Mouse (Mus musculus): Measurements from ENCODE around the gene C1galt1. TPM values are rescaled to one million over a fixed set of nuclear protein-coding genes. Genes with fewer than 3 reads are reported as not detected.

C1galt1 gene
- 2.7 and 3.4 TPM in 2 replicates for polyA plus RNA-seq (2015; fragmentation: Nextera tagmentation; extraction: Ambion mirVana)

GRCm38 (mm10) chr6:7844802-7845679 is at the start of gene C1galt1:
C1galt1 (plus strand) TSS chr6:7844842.
- Histone ChIP-seq H3K27me3 (ENCODE audit: insufficient read depth, low read length) (no peaks in the 10 kb centered on the region), H3K4me2 (replicated peaks; ENCODE audit: low read depth, low read length) (peak within 1 kb of the TSS; percentile 56), H3K9ac (replicated peaks; ENCODE audit: low read length) (peak within 1 kb of the TSS; percentile 94), H3K4me3 (ENCODE audit: low read length) (peak within 1 kb of the TSS; percentile 81), H3K36me3 (ENCODE audit: insufficient read depth, low read length) (no peaks in the 10 kb centered on the region), H3K4me1 (ENCODE audit: insufficient read depth, low read length) (peaks cover 25% of the 10 kb centered on the region), H3K9me3 (ENCODE audit: low read length) (no peaks in the 10 kb centered on the region), H3K27ac (ENCODE audit: low read length) (peak within 1 kb of the TSS; percentile 92)
- 2% methylated on average over 24 of the region's 93 CpGs for WGBS
- ATAC-seq (ENCODE audit: low FRiP score, low TSS enrichment): peak; percentile 92

DNA sequence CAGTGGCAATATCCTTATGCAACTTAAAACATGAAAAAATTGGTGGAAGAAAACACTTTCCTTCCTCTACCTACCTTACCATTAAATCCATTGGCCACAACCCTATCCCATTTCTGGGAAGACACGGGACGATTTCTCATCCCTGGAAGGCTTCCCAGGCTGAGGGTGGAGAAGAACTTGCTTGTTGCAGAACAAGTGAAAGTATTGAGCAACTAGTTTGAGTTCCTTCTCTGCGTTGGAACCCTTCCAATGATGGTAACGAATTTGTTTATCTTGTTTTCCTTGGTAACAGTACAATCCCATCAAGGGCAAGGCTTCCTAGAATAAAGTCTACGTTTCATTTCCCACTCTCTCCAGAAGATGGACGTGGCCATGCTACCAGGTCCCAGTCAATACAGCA is 44.7 kb upstream of the C1galt1 start:
- Histone ChIP-seq H3K27ac (ENCODE audit: low read length) (no peak overlapping the region), H3K9ac (replicated peaks; ENCODE audit: low read length) (no peak overlapping the region), H3K4me2 (replicated peaks; ENCODE audit: low read depth, low read length) (no peak overlapping the region), H3K4me3 (ENCODE audit: low read length) (no peak overlapping the region), H3K9me3 (ENCODE audit: low read length) (no peaks in the 10 kb centered on the region), H3K36me3 (ENCODE audit: insufficient read depth, low read length) (no peaks in the 10 kb centered on the region), H3K27me3 (ENCODE audit: insufficient read depth, low read length) (no peaks in the 10 kb centered on the region), H3K4me1 (ENCODE audit: insufficient read depth, low read length) (no peaks in the 10 kb centered on the region)
- ATAC-seq (ENCODE audit: low FRiP score, low TSS enrichment): no peak
- WGBS: 77% methylated on average over 6 of the region's 6 CpGs

GRCm38 (mm10) chr6:7803765-7804542 is 40.7 kb upstream of the C1galt1 start:
- H3K9ac ChIP-seq (replicated peaks; ENCODE audit: low read length): no peak overlapping the region
- no peak overlapping the region for H3K27ac ChIP-seq (ENCODE audit: low read length)
- H3K9me3 ChIP-seq (ENCODE audit: low read length): no peaks in the 10 kb centered on the region
- no peak overlapping the region for H3K4me2 ChIP-seq (replicated peaks; ENCODE audit: low read depth, low read length)
- no peak for ATAC-seq (ENCODE audit: low FRiP score, low TSS enrichment)
- H3K4me3 ChIP-seq (ENCODE audit: low read length): no peak overlapping the region
- H3K4me1 ChIP-seq (ENCODE audit: insufficient read depth, low read length): no peaks in the 10 kb centered on the region
- no peaks in the 10 kb centered on the region for H3K36me3 ChIP-seq (ENCODE audit: insufficient read depth, low read length)
- 84% methylated on average over 9 of the region's 9 CpGs for WGBS
- no peaks in the 10 kb centered on the region for H3K27me3 ChIP-seq (ENCODE audit: insufficient read depth, low read length)

- Histone ChIP-seq H3K9ac (replicated peaks; ENCODE audit: low read length) (no peak overlapping the region), H3K4me3 (ENCODE audit: low read length) (no peak overlapping the region), H3K27me3 (ENCODE audit: insufficient read depth, low read length) (no peaks in the 10 kb centered on the region), H3K36me3 (ENCODE audit: insufficient read depth, low read length) (no peaks in the 10 kb centered on the region), H3K4me1 (ENCODE audit: insufficient read depth, low read length) (no peaks in the 10 kb centered on the region), H3K4me2 (replicated peaks; ENCODE audit: low read depth, low read length) (no peak overlapping the region), H3K27ac (ENCODE audit: low read length) (no peak overlapping the region), H3K9me3 (ENCODE audit: low read length) (no peaks in the 10 kb centered on the region)
- no peak for ATAC-seq (ENCODE audit: low FRiP score, low TSS enrichment)
- WGBS: 44% methylated on average over 2 of the region's 2 CpGs
These were observed 30.5 kb upstream of the C1galt1 start for GRCm38 (mm10) chr6:7814146-7814545.

- H3K36me3 ChIP-seq (ENCODE audit: insufficient read depth, low read length): no peaks in the 10 kb centered on the region
- H3K27ac ChIP-seq (ENCODE audit: low read length): no peak overlapping the region
- no peak overlapping the region for H3K9ac ChIP-seq (replicated peaks; ENCODE audit: low read length)
- 83% methylated on average over 5 of the region's 5 CpGs for WGBS
- H3K27me3 ChIP-seq (ENCODE audit: insufficient read depth, low read length): no peaks in the 10 kb centered on the region
- H3K4me1 ChIP-seq (ENCODE audit: insufficient read depth, low read length): no peaks in the 10 kb centered on the region
- ATAC-seq (ENCODE audit: low FRiP score, low TSS enrichment): no peak
- no peak overlapping the region for H3K4me3 ChIP-seq (ENCODE audit: low read length)
- no peaks in the 10 kb centered on the region for H3K9me3 ChIP-seq (ENCODE audit: low read length)
- no peak overlapping the region for H3K4me2 ChIP-seq (replicated peaks; ENCODE audit: low read depth, low read length)
These were observed 28.4 kb upstream of the C1galt1 start for GRCm38 (mm10) chr6:7816233-7816632.

DNA sequence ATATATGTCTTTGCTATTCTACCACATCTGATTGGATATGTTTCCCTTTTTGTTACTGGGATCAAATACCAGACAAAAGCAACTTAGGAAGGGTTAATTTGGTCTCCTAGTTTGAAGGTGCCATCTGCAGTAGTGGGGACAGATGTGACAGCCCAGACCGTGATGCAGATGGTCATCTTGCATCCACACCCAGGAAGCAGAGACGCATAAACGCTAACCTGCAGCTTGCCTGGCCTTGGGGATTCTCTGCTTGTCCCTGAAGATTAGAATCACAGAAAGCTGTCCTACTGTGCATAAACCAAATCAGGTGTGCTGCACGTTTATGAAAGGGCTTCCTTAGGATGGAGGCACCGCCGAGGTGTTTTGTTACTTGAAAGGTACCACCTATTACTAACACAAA is 22.0 kb upstream of the C1galt1 start:
- H3K4me2 ChIP-seq (replicated peaks; ENCODE audit: low read depth, low read length): no peak overlapping the region
- no peaks in the 10 kb centered on the region; the same call in 1 of the 2 replicates for H3K9me3 ChIP-seq (ENCODE audit: low read length)
- no peak overlapping the region for H3K27ac ChIP-seq (ENCODE audit: low read length)
- H3K4me1 ChIP-seq (ENCODE audit: insufficient read depth, low read length): no peaks in the 10 kb centered on the region
- no peaks in the 10 kb centered on the region for H3K27me3 ChIP-seq (ENCODE audit: insufficient read depth, low read length)
- no peak overlapping the region for H3K4me3 ChIP-seq (ENCODE audit: low read length)
- no peaks in the 10 kb centered on the region for H3K36me3 ChIP-seq (ENCODE audit: insufficient read depth, low read length)
- H3K9ac ChIP-seq (replicated peaks; ENCODE audit: low read length): no peak overlapping the region
- no peak for ATAC-seq (ENCODE audit: low FRiP score, low TSS enrichment)
- WGBS: 66% methylated on average over 6 of the region's 6 CpGs

DNA sequence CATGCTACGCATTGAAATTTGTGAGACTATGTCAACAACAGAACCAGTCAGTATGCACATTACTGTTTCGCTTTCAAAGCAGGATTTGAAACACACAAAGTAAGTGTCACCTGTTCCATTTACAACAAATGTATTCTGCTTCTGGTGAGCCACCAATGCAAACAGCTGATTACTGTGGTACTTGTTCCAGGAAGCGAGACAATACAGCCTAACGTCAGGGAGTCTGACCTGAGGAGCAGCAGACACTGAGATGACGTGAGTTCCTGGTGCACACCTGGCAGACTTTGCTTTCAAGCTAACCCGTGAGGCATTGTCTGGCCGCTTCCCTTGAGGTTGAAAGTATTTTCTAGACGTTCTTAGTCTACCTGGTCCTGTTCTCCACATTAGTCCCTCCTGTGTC is 13.8 kb upstream of the C1galt1 start:
- Histone ChIP-seq H3K4me1 (ENCODE audit: insufficient read depth, low read length) (peaks cover 4% of the 10 kb centered on the region; the same call in 1 of the 2 replicates), H3K9ac (replicated peaks; ENCODE audit: low read length) (no peak overlapping the region), H3K36me3 (ENCODE audit: insufficient read depth, low read length) (no peaks in the 10 kb centered on the region), H3K4me2 (replicated peaks; ENCODE audit: low read depth, low read length) (no peak overlapping the region), H3K27ac (ENCODE audit: low read length) (no peak overlapping the region), H3K27me3 (ENCODE audit: insufficient read depth, low read length) (no peaks in the 10 kb centered on the region), H3K9me3 (ENCODE audit: low read length) (no peaks in the 10 kb centered on the region; the same call in 1 of the 2 replicates), H3K4me3 (ENCODE audit: low read length) (no peak overlapping the region)
- 79% methylated on average over 8 of the region's 8 CpGs for WGBS
- no peak for ATAC-seq (ENCODE audit: low FRiP score, low TSS enrichment)

GRCm38 (mm10) chr6:7832564-7833175 is 12.0 kb upstream of the C1galt1 start:
- H3K9ac ChIP-seq (replicated peaks; ENCODE audit: low read length): no peak overlapping the region
- peaks cover 4% of the 10 kb centered on the region; the same call in 1 of the 2 replicates for H3K4me1 ChIP-seq (ENCODE audit: insufficient read depth, low read length)
- H3K36me3 ChIP-seq (ENCODE audit: insufficient read depth, low read length): no peaks in the 10 kb centered on the region
- WGBS: 49% methylated on average over 6 of the region's 6 CpGs
- H3K4me2 ChIP-seq (replicated peaks; ENCODE audit: low read depth, low read length): no peak overlapping the region
- no peaks in the 10 kb centered on the region; the same call in 1 of the 2 replicates for H3K9me3 ChIP-seq (ENCODE audit: low read length)
- H3K4me3 ChIP-seq (ENCODE audit: low read length): no peak overlapping the region
- no peak overlapping the region for H3K27ac ChIP-seq (ENCODE audit: low read length)
- ATAC-seq (ENCODE audit: low FRiP score, low TSS enrichment): no peak
- no peaks in the 10 kb centered on the region for H3K27me3 ChIP-seq (ENCODE audit: insufficient read depth, low read length)

- H3K9me3 ChIP-seq (ENCODE audit: low read length): no peaks in the 10 kb centered on the region
- no peaks in the 10 kb centered on the region for H3K36me3 ChIP-seq (ENCODE audit: insufficient read depth, low read length)
- ATAC-seq (ENCODE audit: low FRiP score, low TSS enrichment): peak; percentile 7; the same call in 1 of the 2 replicates
- peaks cover 22% of the 10 kb centered on the region for H3K4me1 ChIP-seq (ENCODE audit: insufficient read depth, low read length)
- no peaks in the 10 kb centered on the region for H3K27me3 ChIP-seq (ENCODE audit: insufficient read depth, low read length)
- whole genome bisulfite sequencing: 70% methylated on average over 10 of the region's 10 CpGs
- peak overlapping the region; percentile 56 for H3K4me2 ChIP-seq (replicated peaks; ENCODE audit: low read depth, low read length)
- H3K27ac ChIP-seq (ENCODE audit: low read length): peak overlapping the region; percentile 16; the same call in 1 of the 2 replicates
- peak overlapping the region; percentile 81 for H3K4me3 ChIP-seq (ENCODE audit: low read length)
- no peak overlapping the region; the same call in 1 of the 2 replicates for H3K9ac ChIP-seq (replicated peaks; ENCODE audit: low read length)
These were observed 773 bp upstream of the C1galt1 start for GRCm38 (mm10) chr6:7843726-7844411.

Data from kidney, embryonic 16.5 days (tissue).